Mouse (Mus musculus) megakaryocyte-erythroid progenitor cell, adult 5 weeks (primary cell): ENCODE measurements around the gene Pdxk. TPM values are rescaled to one million over a fixed set of nuclear protein-coding genes. Genes with fewer than 3 reads are reported as not detected.

Experiments used
- polyA plus RNA-seq: library from polyadenylated mRNA; stranded (reverse); fragments of >175 nt; gene quantifications from 2 replicates; pipeline ENCODE4 v1.2.3, GENCODE M21; 2012

The Pdxk gene
- 15.1 and 19.1 TPM in 2 replicates for polyA plus RNA-seq

DNA sequence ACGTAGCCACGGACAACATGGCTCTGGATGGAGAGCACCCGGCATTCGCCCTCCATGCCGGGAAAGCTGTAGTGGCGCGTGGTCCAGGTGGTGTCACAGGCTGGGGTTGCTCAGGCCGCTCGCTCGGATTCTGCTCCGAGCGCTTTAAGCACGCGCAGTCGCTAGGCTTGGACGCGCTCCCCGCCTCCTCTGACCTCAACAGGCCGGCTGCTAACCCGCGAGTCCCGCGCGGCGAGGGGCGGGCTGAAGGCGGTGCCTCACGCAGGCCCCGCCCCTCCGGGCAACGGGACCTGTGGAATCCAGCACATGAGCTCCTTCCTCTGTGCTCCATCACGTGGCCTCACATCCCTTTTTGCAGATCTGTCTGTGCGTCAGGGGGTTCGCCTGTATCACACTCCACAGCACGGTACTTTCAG, at the start of gene Pdxk:
Gene Pdxk (minus strand): TSS at position 184 of the 416 bp plus-strand sequence.

DNA sequence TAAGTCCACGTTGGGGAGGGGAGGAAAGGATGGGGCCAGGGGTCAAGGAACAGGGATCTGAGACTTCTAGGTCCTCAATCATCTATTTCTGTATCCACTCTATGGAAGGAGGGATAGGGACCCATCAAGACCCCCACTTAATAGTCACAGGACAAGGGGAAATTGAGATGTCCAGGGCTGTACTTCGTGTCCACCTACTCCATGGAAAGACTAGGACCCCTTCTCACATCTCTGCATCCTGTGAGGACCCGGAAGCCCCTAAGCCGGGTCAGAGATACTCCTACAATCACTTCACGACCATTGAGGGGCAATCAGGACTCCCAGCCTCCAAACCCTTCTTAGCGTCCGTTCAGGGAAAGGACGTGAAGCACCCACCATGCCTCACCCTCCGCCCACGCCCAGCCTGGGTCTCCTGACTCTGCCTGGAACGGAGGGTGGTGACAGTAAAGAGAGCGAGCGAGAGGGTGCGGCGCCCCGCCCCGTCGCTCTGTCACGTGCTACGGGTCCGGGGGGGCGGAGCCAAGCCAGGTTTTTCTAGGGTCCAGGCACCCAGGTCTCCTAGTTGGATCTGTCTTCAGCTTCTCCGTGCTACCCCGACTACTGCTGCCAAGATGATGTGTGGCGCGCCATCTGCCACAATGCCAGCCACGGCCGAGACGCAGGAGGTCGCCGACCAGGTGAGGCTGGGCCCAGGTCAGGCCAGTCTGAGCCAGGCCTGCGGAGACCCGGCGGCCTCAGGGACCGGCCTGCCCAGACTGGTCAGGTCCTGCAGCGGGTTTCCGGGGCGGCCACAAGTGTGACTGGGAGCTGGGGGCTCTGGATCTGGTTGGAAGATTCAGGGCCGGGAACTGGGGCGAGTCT, 39.4 kb downstream of the Pdxk start, which contains the start of gene Cstb:
Gene Cstb (plus strand): TSS at position 489 of the 861 bp plus-strand sequence.

DNA sequence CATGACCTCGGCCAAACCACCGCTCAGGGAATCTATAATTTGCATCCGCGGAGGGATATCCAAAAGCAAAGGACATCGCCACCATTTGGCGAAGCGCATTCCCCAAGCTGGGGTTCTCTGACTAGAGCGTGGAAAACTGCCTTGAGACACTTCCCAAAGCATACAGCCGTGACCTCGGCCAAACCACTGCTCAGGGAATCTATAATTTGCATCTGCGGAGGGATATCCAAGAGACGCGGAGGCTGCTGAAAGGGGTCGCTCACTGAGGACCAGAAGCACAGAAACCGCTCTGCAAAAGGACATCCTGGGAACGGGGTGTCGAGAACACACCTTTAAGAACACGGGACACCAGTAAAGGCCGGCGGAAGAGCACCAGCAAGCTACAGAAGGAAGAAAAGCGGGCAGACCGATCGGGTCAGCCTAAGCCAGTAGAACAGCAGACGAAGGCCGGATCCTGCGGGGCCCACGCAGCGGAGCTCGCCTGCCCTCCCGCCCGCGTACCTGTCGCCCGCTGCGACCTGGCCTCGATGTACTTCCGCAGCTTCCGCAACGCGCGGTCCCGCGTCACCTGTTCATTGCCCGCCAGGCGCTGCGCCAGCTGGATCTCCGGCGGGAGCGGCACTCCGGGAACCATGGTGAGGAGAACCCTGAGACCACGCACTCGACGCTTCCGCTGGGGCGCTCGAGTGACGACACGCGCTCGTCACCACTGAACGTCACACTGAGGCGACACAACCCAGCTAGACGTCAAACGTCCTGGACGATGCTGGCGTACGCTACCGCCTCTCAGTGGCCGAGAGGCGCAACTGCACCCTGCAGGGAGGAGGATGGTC, 52.2 kb downstream of the Pdxk start, which contains the start of gene Rrp1:
Gene Rrp1 (minus strand): TSS at position 725 of the 833 bp plus-strand sequence.

Other genes with a start within 250 kb of the Pdxk start
- gene Trappc10, start 220.3 kb downstream of the Pdxk start, polyA plus RNA-seq, result 58.6 and 58.9 TPM in 2 replicates
- gene Agpat3, start 112.5 kb downstream of the Pdxk start, polyA plus RNA-seq, result 13.4 and 16.8 TPM in 2 replicates
- 251 and 342 TPM in 2 replicates for gene Rrp1, start 51.9 kb downstream of the Pdxk start, polyA plus RNA-seq
- gene Cstb, start 39.3 kb downstream of the Pdxk start, polyA plus RNA-seq, result 37.3 and 44.0 TPM in 2 replicates
- not detected in 2 replicates for gene Olfr1358, start 52.5 kb upstream of the Pdxk start, polyA plus RNA-seq
- gene Ilvbl, start 109.4 kb upstream of the Pdxk start, polyA plus RNA-seq, result 26.4 and 27.4 TPM in 2 replicates
- gene Syde1, start 127.0 kb upstream of the Pdxk start, polyA plus RNA-seq, result 2.2 and 3.5 TPM in 2 replicates
- not detected in 2 replicates for gene Olfr1357, start 153.1 kb upstream of the Pdxk start, polyA plus RNA-seq